Mouse (Mus musculus): Measurements from ENCODE around the gene Dffb. TPM values are rescaled to one million over a fixed set of nuclear protein-coding genes. Genes with fewer than 3 reads are reported as not detected.

The Dffb gene
- total and polyA plus RNA-seq, 3 experiments: 25.1 to 25.2 TPM; not detected in 1

GRCm38 (mm10) chr4:153951150-153951549 lies 23.8 kb downstream of the Dffb start:
- Histone ChIP-seq H3K27me3 (ENCODE audit: control insufficient read depth in 1 of 2, insufficient read depth in 2 of 2, low read length in 2 of 2) (no peaks in the 10 kb centered on the region), H3K79me2 (ENCODE audit: control insufficient read depth, insufficient read depth, low read length, poor library complexity) (no peaks in the 10 kb centered on the region), H3K4me1 (ENCODE audit: control insufficient read depth in 1 of 2, insufficient read depth in 2 of 2, low read length in 2 of 2) (peaks cover 3 to 8% of the 10 kb centered on the region in 2 experiments; a peak in 3 of 4 replicates), H3K9me3 (replicated peaks; ENCODE audit: insufficient read depth, low read length) (no peaks in the 10 kb centered on the region), H3K36me3 (ENCODE audit: control insufficient read depth in 1 of 2, insufficient read depth in 2 of 2, low read length in 2 of 2) (peaks cover 0 to 4% of the 10 kb centered on the region in 2 experiments; a peak in 2 of 4 replicates), H3K27ac (ENCODE audit: control insufficient read depth, low read depth, low read length) (no peak overlapping the region), H3K4me3 (ENCODE audit: control insufficient read depth in 1 of 2, insufficient read depth in 1 of 2, low read depth in 2 of 2, low read length in 2 of 2) (no peak overlapping the region), H3K9ac (ENCODE audit: control insufficient read depth, low read depth, low read length, poor library complexity, severe bottlenecking) (no peak overlapping the region)
- TF ChIP-seq SIN3A (IDR thresholded peaks at IDR 0.05; ENCODE audit: low read length) (no peak), RAD21 (IDR thresholded peaks at IDR 0.05; ENCODE audit: low read depth, low read length) (no peak), CHD2 (IDR thresholded peaks at IDR 0.05; ENCODE audit: low read length) (no peak), BHLHE40 (IDR thresholded peaks at IDR 0.05; ENCODE audit: borderline replicate concordance, low read depth, low read length) (no peak), MXI1 (IDR thresholded peaks at IDR 0.05; ENCODE audit: low read depth, low read length) (no peak), TAL1 (IDR thresholded peaks at IDR 0.05; ENCODE audit: low read length) (no peak), ETS1 (IDR thresholded peaks at IDR 0.05; ENCODE audit: low read depth, low read length) (no peak), CTCF (IDR thresholded peaks at IDR 0.05 in 2 of 3, conservative IDR thresholded peaks at IDR 0.05 in 1 of 3; ENCODE audit: control insufficient read depth in 1 of 3, insufficient read depth in 1 of 3, low read depth in 2 of 3, low read length in 3 of 3, poor library complexity in 1 of 3, severe bottlenecking in 1 of 3) (no peak)
- DNase-seq (ENCODE audit: low read depth, low spot score): no peak

DNA sequence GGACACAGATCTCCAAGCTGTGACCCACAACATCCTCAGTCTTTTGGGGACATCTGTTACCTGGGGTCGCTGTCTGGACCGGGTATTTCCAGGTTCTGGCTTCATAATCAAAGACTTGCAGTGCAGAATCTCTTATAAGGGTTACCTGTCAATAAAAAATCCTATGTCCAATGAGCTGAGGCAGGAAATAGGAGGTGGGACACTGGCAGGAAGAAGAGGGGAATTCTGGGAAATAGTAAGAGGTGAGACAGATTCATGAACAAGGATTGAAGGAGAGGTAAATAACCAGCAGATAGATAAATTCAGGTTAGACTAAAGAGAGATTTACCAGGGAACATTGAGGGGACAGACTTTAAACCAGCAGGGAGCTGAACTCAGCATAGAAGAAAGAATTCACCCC lies 24.6 kb downstream of the Dffb start:
- no peaks in the 10 kb centered on the region for H3K27me3 ChIP-seq (ENCODE audit: control insufficient read depth in 1 of 2, insufficient read depth in 2 of 2, low read length in 2 of 2)
- TF ChIP-seq RCOR1 (IDR thresholded peaks at IDR 0.05; ENCODE audit: low read depth, low read length) (no peak), ZNF384 (IDR thresholded peaks at IDR 0.05; ENCODE audit: low read depth, low read length) (no peak), MEF2A (IDR thresholded peaks at IDR 0.05; ENCODE audit: extremely low read depth, insufficient replicate concordance, low read depth, low read length, poor library complexity, severe bottlenecking) (no peak), JUND (IDR thresholded peaks at IDR 0.05; ENCODE audit: low read depth, low read length) (no peak), TAL1 (IDR thresholded peaks at IDR 0.05; ENCODE audit: low read length) (no peak), MYB (IDR thresholded peaks at IDR 0.05; ENCODE audit: low read depth, low read length) (no peak), POLR2AphosphoS5 (IDR thresholded peaks at IDR 0.05; ENCODE audit: borderline replicate concordance, low read depth, low read length) (no peak), USF1 (IDR thresholded peaks at IDR 0.05; ENCODE audit: low read depth, low read length) (no peak), NRF1 (IDR thresholded peaks at IDR 0.05; ENCODE audit: insufficient read depth, low read depth, low read length, poor library complexity, severe bottlenecking) (no peak), ETS1 (IDR thresholded peaks at IDR 0.05; ENCODE audit: low read depth, low read length) (no peak)
- H3K9me3 ChIP-seq (replicated peaks; ENCODE audit: insufficient read depth, low read length): no peaks in the 10 kb centered on the region
- no peaks in the 10 kb centered on the region for H3K36me3 ChIP-seq (ENCODE audit: control insufficient read depth in 1 of 2, insufficient read depth in 2 of 2, low read length in 2 of 2)
- no peak for DNase-seq (ENCODE audit: low read depth, low spot score)
- H3K4me1 ChIP-seq (ENCODE audit: control insufficient read depth in 1 of 2, insufficient read depth in 2 of 2, low read length in 2 of 2): peaks cover 0 to under 1% of the 10 kb centered on the region in 2 experiments; a peak in 1 of 4 replicates
- no peak overlapping the region for H3K4me3 ChIP-seq (ENCODE audit: control insufficient read depth in 1 of 2, insufficient read depth in 1 of 2, low read depth in 2 of 2, low read length in 2 of 2)
- no peak overlapping the region for H3K9ac ChIP-seq (ENCODE audit: control insufficient read depth, low read depth, low read length, poor library complexity, severe bottlenecking)
- no peak overlapping the region for H3K27ac ChIP-seq (ENCODE audit: control insufficient read depth, low read depth, low read length)
- no peaks in the 10 kb centered on the region for H3K79me2 ChIP-seq (ENCODE audit: control insufficient read depth, insufficient read depth, low read length, poor library complexity)

Data from MEL (cell line).